9 mouse cellular contexts compared by ENCODE assay signal in genomic region chr11:90129793-90130624, GRCm38 (mm10). TPM values are rescaled to one million over a fixed set of nuclear protein-coding genes. Genes with fewer than 3 reads are reported as not detected.
DNase-seq lines count a peak whose midpoint lies in the region; ATAC-seq lines count a peak whose summit lies in the region.
"Had no signal": no experiment of that assay in that cellular context is flagged by ENCODE, and none has a peak within 500 bp of the region (broad histone marks: within the 10 kb centered on the region; RNA-seq: fewer than 3 reads in every experiment).

No protein-coding gene starts in this region.

- H3K9me3 ChIP-seq in hindbrain, embryonic 10.5 days = no peaks in the 10 kb centered on the region
- H3K9me3 ChIP-seq in limb, embryonic 11.5 days (ENCODE audit: control insufficient read depth, low read length) = no peaks in the 10 kb centered on the region

- peak overlapping the region; percentile 60 for H3K27ac ChIP-seq in hindbrain, embryonic 10.5 days
- H3K27ac ChIP-seq in limb, embryonic 11.5 days (replicated peaks; ENCODE audit: low read depth, low read length) = no peak overlapping the region

- H3K4me1 ChIP-seq in hindbrain, embryonic 10.5 days (replicated peaks) = peaks cover 27% of the 10 kb centered on the region
- H3K4me1 ChIP-seq in limb, embryonic 11.5 days (ENCODE audit: control insufficient read depth, insufficient read depth, low read length) = peaks cover 9% of the 10 kb centered on the region; the same call in 1 of the 2 replicates

- peak overlapping the region; percentile 36 for H3K4me2 ChIP-seq in limb, embryonic 11.5 days (ENCODE audit: low read depth, severe bottlenecking)

- peak; percentile 33 for DNase-seq in urinary bladder, postnatal 14 days (ENCODE audit: low spot score)
- DNase-seq in urinary bladder, postnatal 10 days (ENCODE audit: low spot score) = no peak
- DNase-seq in hindbrain, embryonic 10.5 days (ENCODE audit: low spot score) = peak; percentile 20
- DNase-seq in limb, embryonic 11.5 days (ENCODE audit: low spot score) = peak; percentile 64
- peak; percentile 67 for DNase-seq in skeletal muscle tissue, adult 2 months (ENCODE audit: low read depth, low spot score)
- no peak for DNase-seq in frontal cortex, postnatal 14 days (ENCODE audit: low spot score in 2 of 2)
- no peak for DNase-seq in T-cell, adult 2 months (ENCODE audit: low spot score)

- no peaks in the 10 kb centered on the region for H3K36me3 ChIP-seq in hindbrain, embryonic 10.5 days
- no peaks in the 10 kb centered on the region for H3K36me3 ChIP-seq in limb, embryonic 11.5 days (ENCODE audit: control insufficient read depth, insufficient read depth, low read length)
- H3K36me3 ChIP-seq: G1E had no signal

- H3K27me3 ChIP-seq in hindbrain, embryonic 10.5 days (ENCODE audit: insufficient read depth, poor library complexity, severe bottlenecking) = no peaks in the 10 kb centered on the region
- H3K27me3 ChIP-seq in limb, embryonic 11.5 days (ENCODE audit: control insufficient read depth, insufficient read depth, low read length) = no peaks in the 10 kb centered on the region

- no peak overlapping the region for H3K4me3 ChIP-seq in hindbrain, embryonic 10.5 days
- no peak overlapping the region for H3K4me3 ChIP-seq in limb, embryonic 11.5 days (ENCODE audit: low read depth, low read length)

- 45% methylated on average over 12 of the region's 12 CpGs for WGBS in hindbrain, embryonic 10.5 days
- 23% methylated on average over 12 of the region's 12 CpGs for WGBS in limb, embryonic 11.5 days

- H3K9ac ChIP-seq in limb, embryonic 11.5 days (ENCODE audit: low read length) = no peak overlapping the region

- peak; percentile 86 for ATAC-seq in limb, embryonic 11.5 days (ENCODE audit: insufficient number of reproducible peaks, low FRiP score, low TSS enrichment, low read depth)
- ATAC-seq in granulocyte monocyte progenitor cell, adult 5-6 weeks (replicated peaks; ENCODE audit: poor library complexity, severe bottlenecking) = no peak

RNA-seq across cellular contexts. Expression of gene Gm45716, which starts 57.5 kb away (rescaled TPM):
- 15.6 and 19.0 TPM in 2 replicates for polyA plus RNA-seq in hindbrain, embryonic 10.5 days (2016; fragmentation: Nextera tagmentation; extraction: Ambion mirVana)
- polyA plus RNA-seq in limb, embryonic 11.5 days (2014; fragmentation: Nextera tagmentation; extraction: Ambion mirVana) = 10.0 and 10.4 TPM in 2 replicates
- 6.9 and 8.3 TPM in 2 replicates for total RNA-seq in granulocyte monocyte progenitor cell, adult 5-6 weeks (2014; fragmentation: Nextera tagmentation)
- 9.1 and 10.1 TPM in 2 replicates for total RNA-seq in granulocyte monocyte progenitor cell, adult 5-6 weeks (2017)

Comparison
In these comparisons a context has a peak if more than half of its experiments do, and no peak if none do; other contexts are left out.
1. DNase-seq: peak in urinary bladder, postnatal 14 days (single experiment), hindbrain, embryonic 10.5 days (single experiment), limb, embryonic 11.5 days (single experiment) and skeletal muscle tissue, adult 2 months (single experiment); none in urinary bladder, postnatal 10 days (single experiment), frontal cortex, postnatal 14 days (0 of 2) and T-cell, adult 2 months (single experiment).